Mouse (Mus musculus): ENCODE results near the gene Coq7.

Coq7 gene

GRCm38 (mm10) chr7:118533178-118533578 is at the start of gene Coq7:
TSS of gene Coq7 (minus strand) at chr7:118533356.
- DNase-seq = peak; percentile 82 to 91

- DNase-seq = no peak
Measured at GRCm38 (mm10) chr7:118579938-118580337, 46.8 kb upstream of the Coq7 start.

- DNase-seq = no peak
Measured at GRCm38 (mm10) chr7:118578269-118578668, 45.1 kb upstream of the Coq7 start.

- DNase-seq = no peak
Measured at GRCm38 (mm10) chr7:118572039-118572438, 38.9 kb upstream of the Coq7 start.

- DNase-seq = no peak
Measured at GRCm38 (mm10) chr7:118571350-118571749, 38.2 kb upstream of the Coq7 start.

- no peak for DNase-seq
Measured at GRCm38 (mm10) chr7:118569121-118569543, 36.0 kb upstream of the Coq7 start.

- DNase-seq = no peak
Measured at GRCm38 (mm10) chr7:118554290-118554689, 21.1 kb upstream of the Coq7 start.

- DNase-seq = no peak
Measured at GRCm38 (mm10) chr7:118553881-118554280, 20.7 kb upstream of the Coq7 start.

GRCm38 (mm10) chr7:118547451-118547850 is 14.3 kb upstream of the Coq7 start:
- peak in 1 of 2 experiments; percentile 7 for DNase-seq

GRCm38 (mm10) chr7:118544128-118544527 is 11.0 kb upstream of the Coq7 start:
- no peak for DNase-seq

GRCm38 (mm10) chr7:118535076-118535475 is 1.9 kb upstream of the Coq7 start:
- no peak for DNase-seq

- no peak for DNase-seq
Measured at GRCm38 (mm10) chr7:118534326-118534725, 1.2 kb upstream of the Coq7 start.

- DNase-seq = peak; percentile 90 to 96
Measured at GRCm38 (mm10) chr7:118532519-118533177, 508 bp downstream of the Coq7 start.

- DNase-seq = no peak
Measured at GRCm38 (mm10) chr7:118526967-118527366, 6.2 kb downstream of the Coq7 start.

- no peak for DNase-seq
Measured at GRCm38 (mm10) chr7:118522077-118522476, 11.1 kb downstream of the Coq7 start.

GRCm38 (mm10) chr7:118519661-118520060 is 13.5 kb downstream of the Coq7 start:
- no peak for DNase-seq

GRCm38 (mm10) chr7:118518687-118519086 is 14.5 kb downstream of the Coq7 start:
- DNase-seq = peak; percentile 39 to 47

GRCm38 (mm10) chr7:118517819-118518218 is 15.3 kb downstream of the Coq7 start:
- no peak for DNase-seq

- DNase-seq = no peak
Measured at GRCm38 (mm10) chr7:118508556-118508955, 24.6 kb downstream of the Coq7 start.

GRCm38 (mm10) chr7:118503844-118504243 is 29.3 kb downstream of the Coq7 start:
- DNase-seq = no peak

- DNase-seq = no peak
Measured at GRCm38 (mm10) chr7:118502333-118502732, 30.8 kb downstream of the Coq7 start.

- DNase-seq = no peak
Measured at GRCm38 (mm10) chr7:118499784-118500435, 33.2 kb downstream of the Coq7 start.

- no peak for DNase-seq
Measured at GRCm38 (mm10) chr7:118498984-118499783, 34.0 kb downstream of the Coq7 start.
